Mouse (Mus musculus) kidney, postnatal 0 days (tissue): ENCODE results near the gene Sh3rf3. TPM values are rescaled to one million over a fixed set of nuclear protein-coding genes. Genes with fewer than 3 reads are reported as not detected.
A peak's percentile ranks its signal among the peaks of the same experiment; 100 is the strongest.

ENCODE experiments used
- ATAC-seq: fragments of 200-750 bp; cut with Nextera tagmentation; replicated peaks from 2 replicates; pipeline ENCODE4 v1.8.0; 2017; ENCODE audit warnings: low read depth, moderate number of reproducible peaks, moderate TSS enrichment, moderate library complexity; ENCODE audit not compliant: low FRiP score
- DNase-seq: peaks from one replicate; pipeline ENCODE4 v3.0.0-alpha.2; 2016; ENCODE audit warnings: low spot score
- H3K27ac ChIP-seq: fragments of 300-500 bp; sonication (generic); 2 replicates; pipeline ENCODE4 v1.5.1; 2014; ENCODE audit warnings: mild to moderate bottlenecking
- H3K27me3 ChIP-seq: fragments of 300-500 bp; sonication (generic); 2 replicates; pipeline ENCODE4 v1.6.1; 2014; ENCODE audit warnings: low read length, mixed read lengths; ENCODE audit not compliant: insufficient read depth
- H3K36me3 ChIP-seq: fragments of 300-500 bp; sonication (generic); 2 replicates; pipeline ENCODE4 v1.6.1; 2014; ENCODE audit warnings: low read length, mixed read lengths; ENCODE audit not compliant: insufficient read depth
- H3K4me1 ChIP-seq: fragments of 300-500 bp; sonication (generic); replicated peaks from 2 replicates; pipeline ENCODE4 v1.6.1; 2014; ENCODE audit warnings: antibody characterized with exemption, low read length, mixed read lengths; ENCODE audit not compliant: insufficient read depth
- H3K4me2 ChIP-seq: fragments of 300-500 bp; sonication (generic); 2 replicates; pipeline ENCODE4 v1.6.1; 2014; ENCODE audit warnings: mild to moderate bottlenecking, low read length, moderate library complexity, mixed read lengths
- H3K4me3 ChIP-seq: fragments of 300-500 bp; sonication (generic); replicated peaks from 2 replicates; pipeline ENCODE4 v1.5.1; 2014; ENCODE audit warnings: low read depth, low read length
- H3K9ac ChIP-seq: fragments of 300-500 bp; sonication (generic); 2 replicates; pipeline ENCODE4 v1.6.1; 2014; ENCODE audit warnings: low read depth, low read length
- H3K9me3 ChIP-seq: fragments of 300-500 bp; sonication (generic); replicated peaks from 2 replicates; pipeline ENCODE4 v1.6.1; 2016; ENCODE audit warnings: low read length, inconsistent platforms, mixed read lengths
- CTCF ChIP-seq: IDR thresholded peaks from 2 replicates; pipeline ENCODE4 v1.5.1; 2016; ENCODE audit warnings: antibody characterized with exemption, low read depth, mild to moderate bottlenecking, moderate library complexity
- WGBS: fragments of 180-500 bp; shearing (Covaris S2); extraction: QIAGEN DNeasy Blood & Tissue Kit; methylation state at CpG from one replicate; pipeline ENCODE4 v1.1.7; 2014; 5-methylcytosine and 5-hydroxymethylcytosine counted together
- polyA plus RNA-seq: library from polyadenylated mRNA; unstranded; fragments of >200 nt; fragmentation: Nextera tagmentation; extraction: Ambion mirVana; gene quantifications from 2 replicates; pipeline ENCODE4 v1.2.1, GENCODE M21; 2015

The Sh3rf3 gene
- polyA plus RNA-seq, 1 experiment from 2014 or later: 0.70 TPM

GRCm38 (mm10) chr10:58807956-58808355 lies 5.2 kb upstream of the Sh3rf3 start:
- H3K9me3 ChIP-seq: no peaks in the 10 kb centered on the region
- no peak for ATAC-seq
- no peaks in the 10 kb centered on the region for H3K36me3 ChIP-seq
- H3K4me3 ChIP-seq: no peak overlapping the region
- no peak overlapping the region for H3K4me2 ChIP-seq
- no peak overlapping the region for H3K27ac ChIP-seq
- TF ChIP-seq CTCF: no peak
- no peaks in the 10 kb centered on the region for H3K27me3 ChIP-seq
- no peak overlapping the region for H3K9ac ChIP-seq
- WGBS: 30% methylated on average over 3 of the region's 3 CpGs
- 0 out of 2 replicates have a peak, but pooled peaks cover 1% of the 10 kb centered on the region for H3K4me1 ChIP-seq
- DNase-seq: no peak

GRCm38 (mm10) chr10:58810181-58810580 lies 3.0 kb upstream of the Sh3rf3 start:
- DNase-seq: no peak
- H3K4me1 ChIP-seq: peaks cover 11% of the 10 kb centered on the region; the same call in 1 of the 2 replicates
- 64% methylated on average over 5 of the region's 5 CpGs for WGBS
- TF ChIP-seq CTCF: no peak
- no peak overlapping the region for H3K27ac ChIP-seq
- H3K4me2 ChIP-seq: no peak overlapping the region
- peaks cover 8% of the 10 kb centered on the region for H3K27me3 ChIP-seq
- no peak for ATAC-seq
- no peak overlapping the region for H3K4me3 ChIP-seq
- no peak overlapping the region for H3K9ac ChIP-seq
- no peaks in the 10 kb centered on the region for H3K9me3 ChIP-seq
- no peaks in the 10 kb centered on the region for H3K36me3 ChIP-seq

GRCm38 (mm10) chr10:58812210-58813080 lies 714 bp upstream of the Sh3rf3 start:
- Histone ChIP-seq H3K4me3 (peak overlapping the region; percentile 60), H3K4me1 (peaks cover 11% of the 10 kb centered on the region; the same call in 1 of the 2 replicates), H3K27ac (no peak overlapping the region), H3K9ac (peak overlapping the region; percentile 45; the same call in 1 of the 2 replicates), H3K27me3 (peaks cover 8% of the 10 kb centered on the region), H3K36me3 (no peaks in the 10 kb centered on the region), H3K4me2 (peak overlapping the region; percentile 99), H3K9me3 (no peaks in the 10 kb centered on the region)
- WGBS: 0% methylated on average over 63 of the region's 63 CpGs
- peak; percentile 89 for TF ChIP-seq CTCF
- ATAC-seq (peak; percentile 78), DNase-seq (peak; percentile 94)

GRCm38 (mm10) chr10:58813801-58814191 lies 637 bp downstream of the Sh3rf3 start:
- H3K9me3 ChIP-seq: no peaks in the 10 kb centered on the region
- H3K27ac ChIP-seq: no peak overlapping the region
- peaks cover 8% of the 10 kb centered on the region for H3K27me3 ChIP-seq
- H3K4me2 ChIP-seq: peak overlapping the region; percentile 99
- 1% methylated on average over 35 of the region's 35 CpGs for WGBS
- no peak for TF ChIP-seq CTCF
- ATAC-seq (peak; percentile 2; the same call in 1 of the 2 replicates), DNase-seq (peak; percentile 23)
- H3K4me1 ChIP-seq: peaks cover 11% of the 10 kb centered on the region; the same call in 1 of the 2 replicates
- peak overlapping the region; percentile 60 for H3K4me3 ChIP-seq
- H3K36me3 ChIP-seq: no peaks in the 10 kb centered on the region
- peak overlapping the region; percentile 45 for H3K9ac ChIP-seq

GRCm38 (mm10) chr10:58814486-58814885 lies 1.3 kb downstream of the Sh3rf3 start:
- no peak for TF ChIP-seq CTCF
- no peak for ATAC-seq
- DNase-seq: no peak
- no peak overlapping the region for H3K27ac ChIP-seq
- peaks cover 8% of the 10 kb centered on the region for H3K27me3 ChIP-seq
- peak overlapping the region; percentile 99 for H3K4me2 ChIP-seq
- no peaks in the 10 kb centered on the region for H3K36me3 ChIP-seq
- H3K9ac ChIP-seq: no peak overlapping the region
- WGBS: 22% methylated on average over 7 of the region's 7 CpGs
- no peak overlapping the region for H3K4me3 ChIP-seq
- H3K4me1 ChIP-seq: peaks cover 11% of the 10 kb centered on the region; the same call in 1 of the 2 replicates
- no peaks in the 10 kb centered on the region for H3K9me3 ChIP-seq

- no peak for TF ChIP-seq CTCF
- Histone ChIP-seq H3K9me3 (no peaks in the 10 kb centered on the region), H3K36me3 (no peaks in the 10 kb centered on the region), H3K4me3 (no peak overlapping the region), H3K27me3 (no peaks in the 10 kb centered on the region), H3K27ac (no peak overlapping the region), H3K4me1 (no peaks in the 10 kb centered on the region), H3K9ac (no peak overlapping the region), H3K4me2 (no peak overlapping the region)
- WGBS: 67% methylated on average over 7 of the region's 7 CpGs
- no peak for ATAC-seq
- DNase-seq: no peak
Observed at GRCm38 (mm10) chr10:58824016-58824568, 10.9 kb downstream of the Sh3rf3 start.
